Mouse (Mus musculus): ENCODE results near the gene Mrtfa.

Gene Mrtfa

GRCm38 (mm10) chr15:81197197-81197596, 6.6 kb upstream of the Mrtfa start:
- no peak for DNase-seq (ENCODE audit: low read depth, low spot score)

GRCm38 (mm10) chr15:81195447-81195846, 4.9 kb upstream of the Mrtfa start:
- DNase-seq (ENCODE audit: low read depth, low spot score), result no peak

- no peak for DNase-seq (ENCODE audit: low read depth, low spot score)
Measured at GRCm38 (mm10) chr15:81194791-81195190, 4.2 kb upstream of the Mrtfa start.

- no peak for DNase-seq (ENCODE audit: low read depth, low spot score)
Measured at GRCm38 (mm10) chr15:81192858-81193257, 2.3 kb upstream of the Mrtfa start.

GRCm38 (mm10) chr15:81192316-81192715, 1.8 kb upstream of the Mrtfa start:
- no peak for DNase-seq (ENCODE audit: low read depth, low spot score)

GRCm38 (mm10) chr15:81191303-81191702, 746 bp upstream of the Mrtfa start:
- DNase-seq (ENCODE audit: low read depth, low spot score), result no peak

- DNase-seq (ENCODE audit: low read depth, low spot score), result no peak
Measured at GRCm38 (mm10) chr15:81190011-81190629, 437 bp downstream of the Mrtfa start.

- DNase-seq (ENCODE audit: low read depth, low spot score), result no peak
Measured at GRCm38 (mm10) chr15:81189061-81189460, 1.5 kb downstream of the Mrtfa start.

GRCm38 (mm10) chr15:81184913-81185312, 5.6 kb downstream of the Mrtfa start:
- no peak for DNase-seq (ENCODE audit: low read depth, low spot score)

GRCm38 (mm10) chr15:81181233-81181632, 9.3 kb downstream of the Mrtfa start:
- no peak for DNase-seq (ENCODE audit: low read depth, low spot score)

- no peak for DNase-seq (ENCODE audit: low read depth, low spot score)
Measured at GRCm38 (mm10) chr15:81179523-81179922, 11.0 kb downstream of the Mrtfa start.

GRCm38 (mm10) chr15:81178703-81179102, 11.9 kb downstream of the Mrtfa start:
- DNase-seq (ENCODE audit: low read depth, low spot score), result no peak

GRCm38 (mm10) chr15:81177860-81178259, 12.7 kb downstream of the Mrtfa start:
- no peak for DNase-seq (ENCODE audit: low read depth, low spot score)

- no peak for DNase-seq (ENCODE audit: low read depth, low spot score)
Measured at GRCm38 (mm10) chr15:81175633-81176032, 14.9 kb downstream of the Mrtfa start.

- DNase-seq (ENCODE audit: low read depth, low spot score), result no peak
Measured at GRCm38 (mm10) chr15:81172259-81172658, 18.3 kb downstream of the Mrtfa start.

GRCm38 (mm10) chr15:81168735-81169134, 21.8 kb downstream of the Mrtfa start:
- no peak for DNase-seq (ENCODE audit: low read depth, low spot score)

- no peak for DNase-seq (ENCODE audit: low read depth, low spot score)
Measured at GRCm38 (mm10) chr15:81167831-81168230, 22.7 kb downstream of the Mrtfa start.

GRCm38 (mm10) chr15:81166291-81166690, 24.3 kb downstream of the Mrtfa start:
- no peak for DNase-seq (ENCODE audit: low read depth, low spot score)

GRCm38 (mm10) chr15:81164560-81165310, 25.8 kb downstream of the Mrtfa start:
- DNase-seq (ENCODE audit: low read depth, low spot score), result no peak

- no peak for DNase-seq (ENCODE audit: low read depth, low spot score)
Measured at GRCm38 (mm10) chr15:81161571-81161970, 29.0 kb downstream of the Mrtfa start.

GRCm38 (mm10) chr15:81160677-81161076, 29.9 kb downstream of the Mrtfa start:
- no peak for DNase-seq (ENCODE audit: low read depth, low spot score)

GRCm38 (mm10) chr15:81159212-81159611, 31.3 kb downstream of the Mrtfa start:
- no peak for DNase-seq (ENCODE audit: low read depth, low spot score)

GRCm38 (mm10) chr15:81158517-81159120, 31.9 kb downstream of the Mrtfa start:
- no peak for DNase-seq (ENCODE audit: low read depth, low spot score)
